Mouse (Mus musculus) liver, adult 2 months (tissue): ENCODE results near the gene Eif2b1.

Source experiments
- CTCF ChIP-seq: fragments of 200-500 bp; IDR thresholded peaks from 2 replicates; pipeline ENCODE4 v1.5.1; 2011; ENCODE audit warnings: low read depth, low read length, control low read depth
- POLR2A ChIP-seq: fragments of 200-500 bp; IDR thresholded peaks from 2 replicates; pipeline ENCODE4 v1.6.1; 2011; ENCODE audit warnings: low read length, control low read depth; ENCODE audit not compliant: insufficient read depth; ENCODE audit errors: extremely low read depth

DNA sequence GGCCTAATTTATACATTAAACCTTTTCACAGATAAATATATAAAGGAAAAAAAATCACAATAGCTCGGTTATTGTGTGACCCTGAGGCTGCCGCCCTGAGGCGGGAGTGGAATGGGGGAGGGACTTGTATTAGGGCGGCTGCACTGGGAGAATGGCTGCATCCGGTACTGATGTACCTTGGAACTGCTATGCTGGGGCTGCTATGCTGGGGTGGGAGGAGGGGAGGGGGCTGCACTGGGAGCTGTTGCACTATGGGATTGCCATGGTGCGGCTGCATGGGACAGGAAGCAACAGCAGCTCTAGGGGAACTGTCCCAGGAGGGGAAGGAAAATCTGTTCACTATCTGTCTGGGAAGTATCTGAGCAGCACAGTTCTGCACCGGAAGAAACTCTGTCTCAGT lies 46.5 kb downstream of the Eif2b1 start:
- TF ChIP-seq CTCF, result no peak
- TF ChIP-seq POLR2A, result no peak
